Mouse (Mus musculus): ENCODE measurements at regions not wholly inside any gene's neighbourhood (a gene's known extent, or its start where the extent isn't known, plus 50 kb on each side); places are given as distances from the start of the nearest gene placed in this dataset.

DNA sequence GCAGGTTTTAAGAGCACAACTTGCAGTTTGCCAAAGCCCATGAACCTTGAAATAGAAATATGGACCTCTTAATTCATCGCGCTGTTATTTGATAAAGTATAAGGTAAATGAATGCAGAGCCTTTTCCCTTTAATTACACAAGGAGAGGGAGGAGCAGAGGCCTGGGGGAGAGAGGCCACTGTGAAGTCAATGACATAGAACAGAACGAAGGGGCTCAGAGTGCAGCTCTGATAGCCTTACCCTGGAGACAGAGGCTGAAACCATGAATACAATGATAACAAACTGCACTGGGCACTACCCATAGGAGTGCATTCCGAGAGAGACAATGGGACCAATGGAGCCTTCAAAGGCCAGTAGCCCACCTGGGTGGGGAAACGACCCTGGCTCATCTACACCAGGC lies 215.3 kb upstream of the Zmiz1 start:
- TF ChIP-seq POLR2A (IDR thresholded peaks at IDR 0.05; ENCODE audit: borderline replicate concordance, extremely low read depth, insufficient read depth, insufficient read length, poor library complexity, severe bottlenecking) (no peak), CTCF (IDR thresholded peaks at IDR 0.05; ENCODE audit: borderline replicate concordance, extremely low read depth, insufficient read depth, insufficient read length) (no peak)

All from brain, embryonic 14.5 days (tissue).